Mouse (Mus musculus): ENCODE measurements around the gene Wdr66.

DNA sequence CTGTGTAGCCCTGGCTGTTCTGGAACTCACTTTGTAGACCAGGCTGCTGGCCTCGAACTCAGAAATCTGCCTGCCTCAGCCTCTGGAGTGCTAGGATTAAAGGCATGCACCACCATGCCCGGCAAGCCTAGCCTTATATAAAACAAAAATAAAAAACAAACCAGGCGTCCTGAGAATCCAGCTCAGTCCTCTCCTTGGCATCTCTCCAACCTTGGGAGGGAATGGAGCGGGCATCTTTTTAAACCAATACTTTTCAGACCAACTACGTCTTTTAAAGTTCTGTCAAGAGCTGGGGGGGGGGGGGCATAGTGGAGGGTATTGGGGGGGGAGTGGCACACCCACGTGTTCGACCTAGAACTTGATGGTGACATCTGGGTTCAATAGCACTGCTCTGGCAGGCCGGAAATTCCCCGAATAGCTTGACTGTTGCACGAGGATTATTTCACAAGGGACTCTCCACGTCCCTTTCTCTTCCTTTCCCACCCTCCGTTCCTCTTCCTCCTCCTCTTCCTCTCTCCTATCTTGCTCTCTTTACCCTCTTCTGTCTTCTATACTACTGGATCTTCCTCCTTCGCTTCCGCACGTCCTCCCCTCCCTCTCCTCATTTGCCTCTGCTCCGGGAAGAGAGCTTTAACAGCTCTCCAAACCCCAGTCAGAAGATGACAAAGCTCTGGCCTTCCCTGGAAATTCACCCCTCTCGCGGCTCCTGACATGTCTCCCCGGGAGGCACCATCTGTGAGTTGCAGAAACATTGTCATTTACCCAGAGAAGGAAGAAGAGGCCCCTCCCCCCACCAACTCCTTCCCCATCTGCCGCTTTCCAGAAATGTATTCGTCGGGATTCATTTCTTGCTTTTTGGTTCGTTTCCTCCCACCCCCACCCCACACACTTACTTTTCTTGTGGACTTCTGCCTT is 5.2 kb downstream of the Wdr66 start:
- TF ChIP-seq EP300 (IDR thresholded peaks at IDR 0.05; ENCODE audit: low read length) (no peak), CHD2 (IDR thresholded peaks at IDR 0.05; ENCODE audit: low read length) (no peak), ZMIZ1 (IDR thresholded peaks at IDR 0.05; ENCODE audit: low read depth, low read length) (no peak), CTCF (conservative IDR thresholded peaks at IDR 0.05 in 1 of 2, IDR thresholded peaks at IDR 0.05 in 1 of 2; ENCODE audit: low read depth in 2 of 2, low read length in 2 of 2) (no peak), POLR2A (IDR thresholded peaks at IDR 0.05; ENCODE audit: low read depth, low read length) (no peak), E2F4 (IDR thresholded peaks at IDR 0.05; ENCODE audit: insufficient replicate concordance, low read depth, low read length) (no peak), MXI1 (IDR thresholded peaks at IDR 0.05; ENCODE audit: low read depth, low read length) (no peak), MAFK (IDR thresholded peaks at IDR 0.05; ENCODE audit: insufficient replicate concordance, low read length) (no peak), CHD1 (IDR thresholded peaks at IDR 0.05; ENCODE audit: low read depth, low read length) (no peak), ZC3H11A (IDR thresholded peaks at IDR 0.05; ENCODE audit: low read depth, low read length) (no peak), MAZ (IDR thresholded peaks at IDR 0.05; ENCODE audit: low read depth, low read length) (no peak), UBTF (IDR thresholded peaks at IDR 0.05; ENCODE audit: low read depth, low read length) (no peak)

All from CH12.LX (cell line).